Mouse (Mus musculus) midbrain, embryonic 11.5 days (tissue): ENCODE data around the gene Bloc1s1. TPM values are rescaled to one million over a fixed set of nuclear protein-coding genes. Genes with fewer than 3 reads are reported as not detected.

Experiments
- ATAC-seq: fragments of 200-750 bp; cut with Nextera tagmentation; 2 replicates; pipeline ENCODE4 v1.8.0; 2017; ENCODE audit warnings: moderate TSS enrichment, moderate library complexity; ENCODE audit not compliant: low FRiP score
- DNase-seq: peaks from one replicate; pipeline ENCODE4 v3.0.0; 2015; ENCODE audit warnings: low spot score; ENCODE audit errors: missing footprints
- H3K27ac ChIP-seq: fragments of 300-500 bp; sonication (generic); 2 replicates; pipeline ENCODE4 v1.5.1; 2014; ENCODE audit warnings: low read depth, low read length
- H3K27me3 ChIP-seq: fragments of 300-500 bp; sonication (generic); 2 replicates; pipeline ENCODE4 v1.6.1; 2014; ENCODE audit warnings: mild to moderate bottlenecking, low read length, moderate library complexity, mixed read lengths; ENCODE audit not compliant: control insufficient read depth, insufficient read depth
- H3K36me3 ChIP-seq: fragments of 300-500 bp; sonication (generic); 2 replicates; pipeline ENCODE4 v1.6.1; 2014; ENCODE audit warnings: mild to moderate bottlenecking, low read length, moderate library complexity, mixed read lengths; ENCODE audit not compliant: control insufficient read depth, insufficient read depth
- H3K4me1 ChIP-seq: fragments of 300-500 bp; sonication (generic); 2 replicates; pipeline ENCODE4 v1.6.1; 2014; ENCODE audit warnings: low read length; ENCODE audit not compliant: control insufficient read depth, insufficient read depth
- H3K4me2 ChIP-seq: fragments of 300-500 bp; sonication (generic); 2 replicates; pipeline ENCODE4 v1.6.1; 2014; ENCODE audit warnings: mild to moderate bottlenecking, moderate library complexity
- H3K4me3 ChIP-seq: fragments of 300-500 bp; sonication (generic); 2 replicates; pipeline ENCODE4 v1.5.1; 2014; ENCODE audit warnings: low read depth, low read length
- H3K9ac ChIP-seq: fragments of 300-500 bp; sonication (generic); 2 replicates; pipeline ENCODE4 v1.6.1; 2014; ENCODE audit warnings: low read length
- H3K9me3 ChIP-seq: fragments of 300-500 bp; sonication (generic); 2 replicates; pipeline ENCODE4 v1.6.1; 2016; ENCODE audit warnings: low read length; ENCODE audit not compliant: control insufficient read depth
- WGBS: fragments of 180-500 bp; shearing (Covaris S2); extraction: QIAGEN DNeasy Blood & Tissue Kit; methylation state at CpG from one replicate; pipeline ENCODE4 v1.1.7; 2014; 5-methylcytosine and 5-hydroxymethylcytosine counted together
- polyA plus RNA-seq: library from polyadenylated mRNA; unstranded; fragments of >200 nt; fragmentation: Nextera tagmentation; extraction: Ambion mirVana; gene quantifications from 2 replicates; pipeline ENCODE4 v1.2.1, GENCODE M21; 2014

Bloc1s1 gene
- polyA plus RNA-seq, 1 experiment from 2014 or later = 271 TPM

DNA sequence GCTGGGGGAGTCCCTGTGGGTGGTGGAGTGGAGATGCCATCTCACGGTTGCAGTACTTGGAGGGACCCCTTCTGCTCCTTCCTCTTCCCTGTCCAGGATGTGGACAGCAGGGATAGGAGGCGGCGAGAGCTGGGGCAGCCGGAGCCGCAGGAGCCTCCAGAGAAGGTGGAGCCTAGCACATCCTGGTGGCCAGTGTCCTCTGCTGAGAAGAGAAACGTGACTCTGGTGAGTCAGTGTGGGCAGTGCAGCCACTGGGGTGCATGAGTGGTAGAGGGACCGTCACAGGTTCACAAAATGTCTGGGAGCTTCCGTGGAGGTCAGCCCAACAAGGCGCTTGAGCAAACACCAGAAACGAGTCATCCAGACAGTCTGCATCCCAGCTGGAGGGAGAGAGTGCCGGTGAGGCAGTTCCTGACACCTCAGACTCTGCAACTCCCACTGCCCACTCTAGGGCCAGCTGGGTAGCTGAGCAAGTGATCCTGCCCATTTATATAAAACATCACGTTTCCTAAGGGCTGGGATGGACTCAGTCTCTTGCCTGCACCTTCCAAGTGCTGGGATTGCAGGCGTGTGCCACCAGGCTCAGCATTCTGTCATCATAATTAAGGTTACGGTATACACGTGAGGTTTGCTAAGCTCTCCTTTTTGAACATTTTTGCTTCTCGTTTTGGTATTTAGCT lies 26.5 kb upstream of the Bloc1s1 start:
- no peak overlapping the region for H3K9ac ChIP-seq
- no peak for ATAC-seq
- DNase-seq = no peak
- no peaks in the 10 kb centered on the region; the same call in 1 of the 2 replicates for H3K27me3 ChIP-seq
- no peaks in the 10 kb centered on the region for H3K36me3 ChIP-seq
- no peak overlapping the region for H3K4me3 ChIP-seq
- no peaks in the 10 kb centered on the region for H3K4me1 ChIP-seq
- H3K4me2 ChIP-seq = no peak overlapping the region
- 76% methylated on average over 16 of the region's 16 CpGs for WGBS
- no peak overlapping the region for H3K27ac ChIP-seq
- no peaks in the 10 kb centered on the region for H3K9me3 ChIP-seq

DNA sequence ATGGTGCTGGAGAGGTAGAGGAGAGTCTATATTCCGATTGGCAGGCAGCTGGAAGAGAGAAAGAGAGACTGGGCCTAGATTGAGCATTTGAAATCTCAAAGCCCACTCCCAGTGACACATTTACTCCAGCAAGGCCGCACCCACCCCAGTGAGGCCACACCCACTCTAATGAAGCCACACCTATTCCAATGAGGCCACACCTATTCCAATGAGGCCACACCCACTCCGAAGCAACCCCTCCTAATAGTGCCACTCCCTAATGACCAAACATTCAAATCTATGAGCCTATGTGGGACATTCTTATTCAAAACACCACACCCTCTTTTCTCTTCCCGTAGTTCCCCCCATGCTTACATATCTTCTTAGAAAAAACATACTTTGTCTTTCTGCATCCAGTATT lies 23.7 kb upstream of the Bloc1s1 start:
- 88% methylated on average over 4 of the region's 4 CpGs for WGBS
- ATAC-seq (no peak), DNase-seq (no peak)
- Histone ChIP-seq H3K27ac (no peak overlapping the region), H3K9me3 (no peaks in the 10 kb centered on the region), H3K4me1 (no peaks in the 10 kb centered on the region), H3K9ac (no peak overlapping the region), H3K4me2 (no peak overlapping the region), H3K36me3 (no peaks in the 10 kb centered on the region), H3K4me3 (no peak overlapping the region), H3K27me3 (no peaks in the 10 kb centered on the region; the same call in 1 of the 2 replicates)

DNA sequence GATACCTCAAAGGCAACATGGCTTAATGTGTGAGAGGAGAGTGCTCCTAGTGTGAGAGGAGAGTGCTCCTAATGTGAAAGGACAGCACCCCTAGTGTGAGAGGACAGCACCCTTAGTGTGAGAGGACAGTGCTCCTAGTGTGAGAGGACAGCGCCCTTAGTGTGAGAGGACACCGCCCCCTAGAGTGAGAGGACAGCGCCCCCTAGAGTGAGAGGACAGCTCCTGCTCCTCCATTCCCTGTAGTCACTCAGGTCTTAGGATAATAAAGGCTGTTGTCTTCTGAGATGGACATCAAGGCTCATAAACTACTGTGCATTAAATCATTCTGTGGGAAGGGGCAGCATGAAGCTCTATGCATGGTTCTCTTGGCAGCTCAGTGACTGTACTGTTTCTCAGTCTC lies 21.8 kb upstream of the Bloc1s1 start:
- no peak; the same call in 1 of the 2 replicates for ATAC-seq
- H3K4me3 ChIP-seq = no peak overlapping the region
- no peaks in the 10 kb centered on the region for H3K9me3 ChIP-seq
- no peaks in the 10 kb centered on the region; the same call in 1 of the 2 replicates for H3K27me3 ChIP-seq
- no peak overlapping the region for H3K4me2 ChIP-seq
- H3K36me3 ChIP-seq = no peaks in the 10 kb centered on the region
- no peak overlapping the region for H3K9ac ChIP-seq
- no peak for DNase-seq
- no peak overlapping the region for H3K27ac ChIP-seq
- 21% methylated on average over 3 of the region's 3 CpGs for WGBS
- no peaks in the 10 kb centered on the region for H3K4me1 ChIP-seq

DNA sequence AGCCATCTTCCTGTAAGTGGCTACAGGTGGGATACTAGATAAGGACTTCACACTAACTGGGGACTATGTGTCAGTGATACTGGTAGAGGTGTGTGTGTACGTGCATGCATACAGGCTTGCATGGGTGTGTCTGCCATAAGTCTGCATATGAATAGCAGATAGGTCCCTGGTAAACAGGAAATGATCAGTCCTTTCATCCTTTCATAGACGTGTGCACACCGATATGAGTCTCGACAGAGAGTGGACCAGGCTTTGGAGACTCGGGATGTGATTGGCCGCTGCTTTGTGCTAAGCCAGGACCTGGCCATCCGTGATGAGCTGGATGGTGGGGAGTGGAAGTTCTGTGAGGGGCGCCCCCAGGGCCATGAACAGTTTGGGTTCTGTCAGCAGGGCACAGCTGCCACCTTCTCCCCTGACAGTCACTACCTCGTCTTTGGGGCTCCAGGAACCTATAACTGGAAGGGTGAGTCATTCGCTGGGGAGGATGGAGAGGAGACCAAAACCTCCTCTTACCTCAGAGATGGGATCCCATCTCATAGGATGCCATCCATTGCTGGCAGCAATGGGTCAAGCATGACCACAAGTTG lies 16.7 kb upstream of the Bloc1s1 start:
- no peak overlapping the region for H3K9ac ChIP-seq
- WGBS = 81% methylated on average over 10 of the region's 10 CpGs
- ATAC-seq = no peak

GRCm38 (mm10) chr10:128938974-128939373 lies 15.1 kb upstream of the Bloc1s1 start:
- ATAC-seq = no peak
- H3K9me3 ChIP-seq = no peaks in the 10 kb centered on the region
- no peak overlapping the region for H3K4me2 ChIP-seq
- no peak overlapping the region for H3K27ac ChIP-seq
- peaks cover 3% of the 10 kb centered on the region; the same call in 1 of the 2 replicates for H3K4me1 ChIP-seq
- no peaks in the 10 kb centered on the region for H3K36me3 ChIP-seq
- 66% methylated on average over 5 of the region's 5 CpGs for WGBS
- no peak overlapping the region for H3K9ac ChIP-seq
- H3K4me3 ChIP-seq = no peak overlapping the region
- no peak for DNase-seq
- H3K27me3 ChIP-seq = peaks cover 15% of the 10 kb centered on the region

More for the DNA sequence above, 16.7 kb upstream of the Bloc1s1 start:
- no peaks in the 10 kb centered on the region for H3K36me3 ChIP-seq
- no peak overlapping the region for H3K4me2 ChIP-seq
- no peak overlapping the region for H3K4me3 ChIP-seq
- no peaks in the 10 kb centered on the region; the same call in 1 of the 2 replicates for H3K27me3 ChIP-seq
- H3K4me1 ChIP-seq = no peaks in the 10 kb centered on the region
- no peak overlapping the region for H3K27ac ChIP-seq
- no peaks in the 10 kb centered on the region for H3K9me3 ChIP-seq
- DNase-seq = peak; percentile 62

DNA sequence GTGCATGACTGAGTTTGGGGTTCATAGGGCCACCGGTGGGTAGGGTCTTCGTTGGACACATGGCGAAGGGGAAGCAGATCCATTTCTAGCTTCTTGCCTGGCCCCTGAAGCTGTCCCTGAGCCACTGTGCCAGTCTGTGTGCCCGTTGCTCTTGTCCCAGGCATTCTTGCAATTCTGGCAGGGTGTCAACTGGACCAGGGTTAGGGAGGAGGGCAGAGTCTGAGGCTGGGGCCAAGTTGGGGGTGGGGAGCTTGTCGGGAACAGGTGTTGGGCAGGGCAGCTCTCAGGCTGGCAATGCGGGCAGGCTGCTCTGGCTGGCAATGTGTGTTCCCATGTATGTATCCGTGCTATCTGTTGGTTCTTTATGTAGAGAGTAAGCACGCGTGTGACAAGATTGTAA lies 14.6 kb upstream of the Bloc1s1 start:
- H3K4me1 ChIP-seq = peaks cover 7% of the 10 kb centered on the region
- no peak overlapping the region for H3K27ac ChIP-seq
- H3K4me2 ChIP-seq = no peak overlapping the region
- DNase-seq (peak; percentile 21), ATAC-seq (no peak)
- WGBS = 85% methylated on average over 9 of the region's 9 CpGs
- peaks cover 20% of the 10 kb centered on the region for H3K27me3 ChIP-seq
- no peak overlapping the region for H3K9ac ChIP-seq
- H3K4me3 ChIP-seq = no peak overlapping the region
- H3K36me3 ChIP-seq = no peaks in the 10 kb centered on the region
- no peaks in the 10 kb centered on the region for H3K9me3 ChIP-seq

- no peak overlapping the region for H3K4me2 ChIP-seq
- H3K36me3 ChIP-seq = no peaks in the 10 kb centered on the region
- H3K27me3 ChIP-seq = peaks cover 25% of the 10 kb centered on the region
- H3K9ac ChIP-seq = no peak overlapping the region
- 77% methylated on average over 12 of the region's 12 CpGs for whole genome bisulfite sequencing
- no peak overlapping the region for H3K27ac ChIP-seq
- peaks cover 7% of the 10 kb centered on the region for H3K4me1 ChIP-seq
- H3K4me3 ChIP-seq = no peak overlapping the region
- no peaks in the 10 kb centered on the region for H3K9me3 ChIP-seq
- no peak for ATAC-seq
- DNase-seq = peak; percentile 26
Observed at GRCm38 (mm10) chr10:128937756-128938390, 14.0 kb upstream of the Bloc1s1 start.

GRCm38 (mm10) chr10:128935826-128936440 lies 12.1 kb upstream of the Bloc1s1 start:
- Histone ChIP-seq H3K4me2 (no peak overlapping the region), H3K9me3 (no peaks in the 10 kb centered on the region), H3K27me3 (peaks cover 36% of the 10 kb centered on the region), H3K36me3 (no peaks in the 10 kb centered on the region), H3K27ac (no peak overlapping the region), H3K4me1 (peaks cover 7% of the 10 kb centered on the region), H3K4me3 (no peak overlapping the region), H3K9ac (no peak overlapping the region)
- no peak for ATAC-seq
- WGBS = 78% methylated on average over 8 of the region's 8 CpGs
- DNase-seq = no peak
